8 mouse cellular contexts compared by ENCODE assay signal in the genomic region with DNA sequence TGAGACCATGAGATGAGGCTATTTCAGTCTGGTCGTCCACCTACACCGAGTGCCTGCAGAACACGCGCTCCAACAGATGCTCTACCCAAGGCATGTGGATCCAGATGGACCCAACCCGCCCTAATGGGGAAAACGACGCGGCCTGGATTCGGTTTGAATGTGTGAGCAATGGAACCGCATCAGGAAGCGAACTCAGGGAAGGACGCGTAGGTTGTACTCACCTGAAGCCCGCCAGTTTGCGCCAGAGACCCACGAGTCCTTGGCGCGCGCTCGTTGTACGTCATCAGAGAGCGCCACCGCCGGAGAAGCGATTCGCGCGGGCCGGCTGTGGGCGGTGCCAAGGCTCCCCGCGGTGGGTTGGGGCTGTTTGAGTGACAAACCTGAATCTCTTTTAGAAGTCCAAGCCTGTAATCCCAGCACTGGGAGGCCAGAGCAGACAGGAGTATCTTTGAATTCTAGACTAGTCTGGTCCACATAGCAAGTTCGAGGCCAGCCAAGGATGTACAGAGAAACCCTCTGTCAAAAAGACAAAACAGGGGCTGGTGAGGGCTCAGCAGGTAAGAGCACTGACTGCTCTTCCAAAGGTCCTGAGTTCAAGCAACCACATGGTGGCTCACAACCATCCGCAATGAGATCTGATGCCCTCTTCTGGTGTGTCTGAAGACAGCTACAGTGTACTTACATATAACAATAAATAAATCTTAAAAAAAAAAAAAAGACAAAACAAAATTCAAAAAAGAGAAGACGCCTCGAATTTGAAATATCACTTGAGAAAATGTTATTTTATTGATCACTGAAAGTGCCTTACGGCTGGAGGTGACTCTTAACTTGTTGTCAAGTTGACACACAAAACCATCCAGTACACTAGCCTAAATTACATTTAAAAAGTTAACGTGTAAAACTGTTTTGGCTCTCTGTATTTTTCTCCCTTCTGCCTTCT. TPM values are rescaled to one million over a fixed set of nuclear protein-coding genes. Genes with fewer than 3 reads are reported as not detected.
A peak's percentile ranks its signal among the peaks of the same experiment; 100 is the strongest.
DNase-seq lines count a peak whose midpoint lies in the region; ATAC-seq and TF ChIP-seq lines count a peak whose summit lies in the region.

A gene (minus strand): TSS at position 279 of the 940 bp plus-strand sequence.

- peaks cover 2% of the 10 kb centered on the region for H3K36me3 ChIP-seq in embryonic facial prominence, embryonic 13.5 days
- no peaks in the 10 kb centered on the region for H3K36me3 ChIP-seq in heart, adult 2 months (ENCODE audit: control insufficient read depth, insufficient read depth, low read length)
- peaks cover 2% of the 10 kb centered on the region for H3K36me3 ChIP-seq in limb, embryonic 13.5 days
- H3K36me3 ChIP-seq in midbrain, embryonic 16.5 days (ENCODE audit: control insufficient read depth, insufficient read depth, low read length), result no peaks in the 10 kb centered on the region

- H3K9ac ChIP-seq in embryonic facial prominence, embryonic 13.5 days, result peak within 1 kb of the TSS; percentile 83
- peak within 1 kb of the TSS; percentile 64 for H3K9ac ChIP-seq in heart, adult 2 months (ENCODE audit: low read depth, low read length)
- peak within 1 kb of the TSS; percentile 78 for H3K9ac ChIP-seq in limb, embryonic 13.5 days
- H3K9ac ChIP-seq in midbrain, embryonic 16.5 days (ENCODE audit: low read depth, low read length), result peak within 1 kb of the TSS; percentile 79

- H3K27me3 ChIP-seq in embryonic facial prominence, embryonic 13.5 days, result no peaks in the 10 kb centered on the region
- H3K27me3 ChIP-seq in heart, adult 2 months (ENCODE audit: control insufficient read depth, insufficient read depth, low read length), result no peaks in the 10 kb centered on the region
- no peaks in the 10 kb centered on the region for H3K27me3 ChIP-seq in limb, embryonic 13.5 days
- no peaks in the 10 kb centered on the region for H3K27me3 ChIP-seq in midbrain, embryonic 16.5 days (ENCODE audit: control insufficient read depth, insufficient read depth, low read depth, low read length)

- H3K4me2 ChIP-seq in embryonic facial prominence, embryonic 13.5 days, result peak within 1 kb of the TSS; percentile 73
- H3K4me2 ChIP-seq in limb, embryonic 13.5 days (replicated peaks), result peak within 1 kb of the TSS; percentile 64
- H3K4me2 ChIP-seq in midbrain, embryonic 16.5 days (ENCODE audit: low read length), result peak within 1 kb of the TSS; percentile 61

- ATAC-seq in embryonic facial prominence, embryonic 13.5 days (ENCODE audit: insufficient number of reproducible peaks, insufficient read depth, low FRiP score, low TSS enrichment, low read depth), result peak; percentile 73
- peak; percentile 89 for ATAC-seq in limb, embryonic 13.5 days (ENCODE audit: low FRiP score, low read depth)
- ATAC-seq in midbrain, embryonic 16.5 days, result peak; percentile 77

- H3K79me2 ChIP-seq in heart, adult 2 months (replicated peaks; ENCODE audit: control insufficient read depth, insufficient read depth, low read length), result no peaks in the 10 kb centered on the region

- TF ChIP-seq POLR2A in heart, adult 2 months (IDR thresholded peaks at IDR 0.05; ENCODE audit: insufficient read depth, low read depth, low read length), result no peak

- WGBS in embryonic facial prominence, embryonic 13.5 days, result 9% methylated on average over 38 of the region's 38 CpGs
- WGBS in heart, adult 2 months, result 12% methylated on average over 38 of the region's 38 CpGs
- WGBS in limb, embryonic 13.5 days, result 10% methylated on average over 38 of the region's 38 CpGs
- 11% methylated on average over 38 of the region's 38 CpGs for WGBS in midbrain, embryonic 16.5 days

- H3K9me3 ChIP-seq in embryonic facial prominence, embryonic 13.5 days, result no peaks in the 10 kb centered on the region
- no peaks in the 10 kb centered on the region for H3K9me3 ChIP-seq in limb, embryonic 13.5 days
- H3K9me3 ChIP-seq in midbrain, embryonic 16.5 days (replicated peaks; ENCODE audit: control insufficient read depth, low read length, poor library complexity, severe bottlenecking), result no peaks in the 10 kb centered on the region

- intact Hi-C loops in heart, adult 2 months (cut with DNase I), result no loop called here

- H3K27ac ChIP-seq in embryonic facial prominence, embryonic 13.5 days, result peak within 1 kb of the TSS; percentile 64; the same call in 1 of the 2 replicates
- peak within 1 kb of the TSS; percentile 44; the same call in 1 of the 2 replicates for H3K27ac ChIP-seq in heart, adult 2 months
- H3K27ac ChIP-seq in limb, embryonic 13.5 days, result peak within 1 kb of the TSS; percentile 73
- H3K27ac ChIP-seq in midbrain, embryonic 16.5 days (ENCODE audit: low read length), result peak within 1 kb of the TSS; percentile 58; the same call in 1 of the 2 replicates

- no peak; the same call in 1 of the 2 replicates for TF ChIP-seq CTCF in heart, adult 2 months (IDR thresholded peaks at IDR 0.05)

- DNase-seq in 3134 (ENCODE audit: extremely low read depth, insufficient read length, low spot score), result peak; percentile 96
- peak; percentile 93 to 96 for DNase-seq in adrenal gland, postnatal 36 days
- DNase-seq in heart, adult 2 months, result peak; percentile 90 to 91
- peak; percentile 70 to 82 for DNase-seq in kidney, adult 8-10 months
- DNase-seq in spleen, postnatal 10 days (ENCODE audit: low spot score in 2 of 2), result peak; percentile 92 to 97

- peak within 1 kb of the TSS; percentile 76 for H3K4me3 ChIP-seq in embryonic facial prominence, embryonic 13.5 days
- H3K4me3 ChIP-seq in heart, adult 2 months, result peak within 1 kb of the TSS; percentile 54
- H3K4me3 ChIP-seq in limb, embryonic 13.5 days, result peak within 1 kb of the TSS; percentile 74
- H3K4me3 ChIP-seq in midbrain, embryonic 16.5 days (ENCODE audit: low read depth, low read length), result peak within 1 kb of the TSS; percentile 71

- no peak for TF ChIP-seq EP300 in heart, adult 2 months (IDR thresholded peaks at IDR 0.05; ENCODE audit: insufficient read depth, low read depth, low read length)

- H3K4me1 ChIP-seq in embryonic facial prominence, embryonic 13.5 days, result peaks cover 15% of the 10 kb centered on the region
- peaks cover 3% of the 10 kb centered on the region for H3K4me1 ChIP-seq in heart, adult 2 months (ENCODE audit: control insufficient read depth, insufficient read depth, low read length)
- H3K4me1 ChIP-seq in limb, embryonic 13.5 days, result peaks cover 18% of the 10 kb centered on the region
- peaks cover 12% of the 10 kb centered on the region for H3K4me1 ChIP-seq in midbrain, embryonic 16.5 days (ENCODE audit: control insufficient read depth, insufficient read depth, low read length)

RNA-seq across cellular contexts. Expression of the gene that starts here (rescaled TPM):
- total RNA-seq in adrenal gland, postnatal 36 days (2021), result 10 to 100 TPM; 28.3 to 30.6 TPM
- 42.7 and 44.4 TPM in 2 replicates for polyA plus RNA-seq in embryonic facial prominence, embryonic 13.5 days (2015; fragmentation: Nextera tagmentation; extraction: Ambion mirVana)
- 1 to 10 TPM; 5.9 to 6.4 TPM for total RNA-seq in heart, adult 2 months (2021)
- polyA plus RNA-seq in heart, adult 2 months (2012; rRNA removed), result 8.5 and 11.5 TPM in 2 replicates
- polyA plus RNA-seq in limb, embryonic 13.5 days (2015; fragmentation: Nextera tagmentation; extraction: Ambion mirVana), result 39.6 and 40.6 TPM in 2 replicates
- 15.8 and 16.8 TPM in 2 replicates for polyA plus RNA-seq in midbrain, embryonic 16.5 days (2015; fragmentation: Nextera tagmentation; extraction: Ambion mirVana)

Comparison
In these comparisons a context has a peak if more than half of its experiments do, and no peak if none do; other contexts are left out.
1. Peak in every context shown above with its lines: DNase-seq, ATAC-seq, H3K4me3 ChIP-seq and H3K27ac ChIP-seq.